Mouse (Mus musculus) cerebellum, adult (tissue): ENCODE measurements around the gene Gpr137b.
"Not testable (repeated sequence)": the region's sequence is repeated elsewhere in the genome, so short reads cannot be mapped to it uniquely, and the experiment has no call there.

Experiments used
- ATAC-seq: cut with Nextera tagmentation; 2 replicates; pipeline ENCODE4 v1.9.2; 2017; ENCODE audit warnings: mild to moderate bottlenecking, moderate library complexity, mixed read lengths; ENCODE audit not compliant: insufficient number of reproducible peaks, low FRiP score, low TSS enrichment

The Gpr137b gene

GRCm38 (mm10) chr13:13393228-13394095 lies at the start of gene Gpr137b:
Gene Gpr137b (minus strand): TSS chr13:13394014.
- ATAC-seq, result peak; percentile 77

- ATAC-seq, result not testable (repeated sequence)
Measured at GRCm38 (mm10) chr13:13438112-13438953, 44.5 kb upstream of the Gpr137b start.

- ATAC-seq, result not testable (repeated sequence)
Measured at GRCm38 (mm10) chr13:13437460-13438015, 43.7 kb upstream of the Gpr137b start, which contains the start of gene Nid1. Gene Nid1 (plus strand): TSS chr13:13437551.

- ATAC-seq, result not testable (repeated sequence)
Measured at GRCm38 (mm10) chr13:13436161-13436560, 42.3 kb upstream of the Gpr137b start.

- not testable (repeated sequence) for ATAC-seq
Measured at GRCm38 (mm10) chr13:13423301-13423700, 29.5 kb upstream of the Gpr137b start.

- ATAC-seq, result not testable (repeated sequence)
Measured at GRCm38 (mm10) chr13:13418859-13419258, 25.0 kb upstream of the Gpr137b start.

- not testable (repeated sequence) for ATAC-seq
Measured at GRCm38 (mm10) chr13:13416007-13416337, 22.2 kb upstream of the Gpr137b start.

GRCm38 (mm10) chr13:13415120-13416006 lies 21.5 kb upstream of the Gpr137b start:
- ATAC-seq, result peak; percentile 31; the same call in 1 of the 2 replicates

- no peak for ATAC-seq
Measured at GRCm38 (mm10) chr13:13414206-13414605, 20.4 kb upstream of the Gpr137b start.

- ATAC-seq, result not testable (repeated sequence)
Measured at GRCm38 (mm10) chr13:13405511-13405910, 11.7 kb upstream of the Gpr137b start.

GRCm38 (mm10) chr13:13404517-13405155 lies 10.8 kb upstream of the Gpr137b start:
- not testable (repeated sequence) for ATAC-seq

- ATAC-seq, result not testable (repeated sequence)
Measured at GRCm38 (mm10) chr13:13403839-13404238, 10.0 kb upstream of the Gpr137b start.

- ATAC-seq, result not testable (repeated sequence)
Measured at GRCm38 (mm10) chr13:13403366-13403765, 9.6 kb upstream of the Gpr137b start.

GRCm38 (mm10) chr13:13402818-13403217 lies 9.0 kb upstream of the Gpr137b start:
- ATAC-seq, result not testable (repeated sequence)

- not testable (repeated sequence) for ATAC-seq
Measured at GRCm38 (mm10) chr13:13400851-13401250, 7.0 kb upstream of the Gpr137b start.

- ATAC-seq, result not testable (repeated sequence)
Measured at GRCm38 (mm10) chr13:13394096-13394395, 232 bp upstream of the Gpr137b start.

- ATAC-seq, result not testable (repeated sequence)
Measured at GRCm38 (mm10) chr13:13378168-13378859, 15.5 kb downstream of the Gpr137b start.

GRCm38 (mm10) chr13:13377180-13377579 lies 16.6 kb downstream of the Gpr137b start:
- no peak for ATAC-seq

GRCm38 (mm10) chr13:13373965-13374364 lies 19.8 kb downstream of the Gpr137b start:
- ATAC-seq, result not testable (repeated sequence)
